Mouse (Mus musculus) adrenal gland, postnatal 25 days (tissue): ENCODE data around the gene Efna4. TPM values are rescaled to one million over a fixed set of nuclear protein-coding genes. Genes with fewer than 3 reads are reported as not detected.

Experiments
- DNase-seq: peaks from one replicate; pipeline ENCODE4 v3.0.0; 2021; ENCODE audit warnings: mixed read lengths
- total RNA-seq: library from RNA; stranded (reverse); gene quantifications from 2 replicates; pipeline ENCODE4 v1.2.3, GENCODE M21; 2021

Gene Efna4
- total RNA-seq, 1 experiment from 2014 or later = 1.7 TPM

DNA sequence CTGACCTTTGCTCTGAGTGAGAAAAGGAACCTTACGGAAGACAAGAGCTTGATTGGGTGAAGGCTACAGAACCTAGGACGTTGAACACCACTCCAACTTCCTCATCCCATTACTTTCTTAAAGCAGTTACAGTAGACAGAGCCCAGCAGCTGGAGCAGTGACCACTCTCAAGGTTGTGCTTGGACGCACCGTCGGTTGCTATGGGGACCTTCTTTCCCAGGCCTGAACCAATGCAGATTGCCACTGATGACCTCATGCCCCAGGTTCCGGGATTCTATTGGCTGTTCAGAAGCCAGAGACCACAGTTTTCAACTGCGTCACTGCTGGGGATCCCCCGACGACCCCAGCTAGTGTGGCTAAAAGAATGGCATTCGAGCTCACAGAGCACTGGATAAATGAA lies 6.9 kb downstream of the Efna4 start:
- peak; percentile 59 for DNase-seq

DNA sequence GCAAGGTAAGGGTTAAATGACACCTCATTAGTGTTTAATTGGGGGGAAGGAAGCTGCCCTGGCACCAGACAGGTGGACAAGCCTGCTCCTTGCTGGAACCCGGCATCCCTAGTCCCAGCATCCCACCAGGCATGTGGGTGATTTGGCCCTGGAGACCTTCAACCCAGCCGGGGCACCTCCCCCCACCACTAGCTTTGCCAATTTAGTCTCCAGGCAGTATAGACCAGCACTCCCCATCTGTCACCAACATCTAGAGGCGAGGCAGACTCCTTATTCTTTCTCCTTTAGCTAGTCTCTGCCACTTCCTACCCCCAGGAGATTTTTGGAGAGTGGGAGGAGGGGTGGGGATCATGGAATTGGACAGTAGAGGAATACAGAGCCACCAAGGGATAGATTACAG lies 7.5 kb downstream of the Efna4 start:
- DNase-seq = no peak

DNA sequence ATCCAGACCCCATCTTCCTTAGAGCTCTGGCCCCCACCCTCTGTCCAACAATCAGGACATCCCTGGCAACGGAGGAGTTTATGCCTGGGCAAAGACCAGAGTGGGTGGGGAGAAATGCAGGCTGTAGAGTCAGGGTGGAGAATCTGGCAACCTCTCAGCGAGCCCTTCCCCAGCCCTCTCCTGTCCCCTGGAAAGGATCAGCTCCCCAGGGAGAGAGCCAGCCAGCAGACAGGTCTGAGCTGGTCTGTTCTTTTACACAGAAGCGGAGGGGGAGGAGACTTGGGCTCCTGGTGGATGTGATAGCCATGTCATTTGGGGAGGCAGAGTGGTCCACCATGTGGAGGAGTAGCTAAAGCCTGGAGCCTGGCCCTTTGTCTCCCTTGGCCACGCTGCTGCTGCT lies 9.2 kb downstream of the Efna4 start:
- DNase-seq = no peak

DNA sequence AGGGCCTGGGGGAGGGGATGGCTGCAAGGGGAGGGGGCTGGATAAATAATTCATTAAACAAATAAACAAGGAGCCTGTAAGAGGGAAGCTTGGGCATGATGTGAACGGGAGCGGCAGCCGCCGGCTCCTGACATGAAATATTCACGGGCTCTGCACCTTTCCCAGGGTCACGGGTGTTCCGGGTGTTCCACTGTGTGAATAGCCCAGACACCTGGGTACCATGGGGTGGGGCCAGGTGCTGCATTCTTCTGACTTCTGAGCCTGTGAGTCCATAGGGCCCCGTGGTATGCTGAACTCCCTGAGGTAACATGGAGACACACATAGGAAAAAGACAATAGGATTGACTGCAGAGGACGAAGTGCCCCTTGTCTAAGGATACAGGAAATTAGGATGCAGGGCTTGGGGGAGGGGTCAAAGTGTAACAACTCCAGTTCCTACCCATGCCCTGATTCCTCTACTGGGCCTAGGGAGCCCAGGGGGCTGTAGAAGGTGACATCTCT lies 10.4 kb downstream of the Efna4 start:
- DNase-seq = no peak

DNA sequence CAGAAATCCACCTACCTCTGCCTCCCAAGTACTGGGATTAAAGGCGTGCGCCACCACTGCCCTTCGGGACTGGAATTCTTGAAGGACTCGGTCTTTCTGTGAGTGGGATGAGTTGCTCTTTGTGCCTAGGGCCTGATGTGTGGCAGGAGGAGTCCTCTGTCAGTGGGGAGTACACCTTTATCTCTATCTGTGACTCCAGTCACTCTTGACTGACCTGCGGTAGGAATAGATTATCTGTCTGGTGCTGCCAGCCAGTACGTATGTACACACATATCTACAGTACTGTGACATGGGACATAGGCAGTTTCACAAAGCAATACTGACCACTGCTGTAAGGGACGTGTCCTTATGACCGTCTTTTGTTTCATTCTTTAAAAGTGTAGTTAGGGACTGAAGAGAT lies 11.9 kb downstream of the Efna4 start:
- DNase-seq = no peak

DNA sequence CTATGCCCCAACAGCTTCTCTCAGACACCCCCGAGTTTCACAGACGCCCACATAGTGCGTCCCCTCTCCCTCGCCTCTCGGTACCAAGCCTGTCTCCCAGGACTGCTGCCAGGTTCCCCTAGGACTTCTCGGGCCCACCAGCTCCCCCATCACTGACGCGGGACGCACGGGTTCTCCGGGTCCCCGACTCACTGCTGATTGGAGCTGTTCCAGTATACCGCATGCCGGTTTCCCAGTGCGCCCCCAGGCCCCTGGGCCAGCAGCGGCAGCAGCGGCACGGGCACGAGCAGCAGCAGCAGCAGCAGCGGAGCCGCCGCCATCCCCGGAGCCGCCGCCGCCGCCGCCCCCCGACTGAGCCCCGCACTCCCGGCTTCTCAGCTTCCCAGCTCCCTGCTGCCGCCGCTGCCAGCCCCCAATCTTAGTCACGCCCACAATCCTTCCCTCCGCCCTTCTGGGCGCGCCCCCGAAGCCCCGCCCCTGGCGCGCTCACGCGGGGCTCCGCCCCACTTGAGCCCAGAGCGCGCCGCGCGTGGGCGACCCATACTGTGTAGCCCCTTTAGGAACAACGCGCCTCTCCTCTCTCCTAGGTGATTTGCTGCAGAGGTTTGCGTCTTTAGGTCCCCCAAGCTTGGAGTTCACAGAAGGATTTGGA lies 15.2 kb downstream of the Efna4 start, which contains the start of gene Efna3:
Gene Efna3 (minus strand): TSS at position 452 of the 652 bp plus-strand sequence.
- peak; percentile 76 for DNase-seq

DNA sequence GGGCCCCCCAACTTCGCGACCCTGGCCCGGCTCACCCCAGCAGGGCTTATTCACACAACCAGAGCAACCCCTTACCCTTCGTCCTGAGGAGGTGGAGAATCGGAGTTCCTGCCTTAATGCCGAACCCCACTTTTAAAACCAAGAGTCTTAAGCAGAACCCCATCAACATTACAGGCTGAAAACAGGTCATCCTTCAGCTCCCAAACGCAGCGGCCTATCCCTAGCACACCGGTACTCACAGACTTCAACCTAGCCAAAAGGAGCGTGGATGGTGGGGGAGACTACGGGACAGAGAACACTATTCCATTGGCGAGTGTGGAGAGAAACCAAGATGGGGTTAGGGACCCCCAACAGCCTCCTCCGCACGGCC lies 15.7 kb downstream of the Efna4 start:
- no peak for DNase-seq

DNA sequence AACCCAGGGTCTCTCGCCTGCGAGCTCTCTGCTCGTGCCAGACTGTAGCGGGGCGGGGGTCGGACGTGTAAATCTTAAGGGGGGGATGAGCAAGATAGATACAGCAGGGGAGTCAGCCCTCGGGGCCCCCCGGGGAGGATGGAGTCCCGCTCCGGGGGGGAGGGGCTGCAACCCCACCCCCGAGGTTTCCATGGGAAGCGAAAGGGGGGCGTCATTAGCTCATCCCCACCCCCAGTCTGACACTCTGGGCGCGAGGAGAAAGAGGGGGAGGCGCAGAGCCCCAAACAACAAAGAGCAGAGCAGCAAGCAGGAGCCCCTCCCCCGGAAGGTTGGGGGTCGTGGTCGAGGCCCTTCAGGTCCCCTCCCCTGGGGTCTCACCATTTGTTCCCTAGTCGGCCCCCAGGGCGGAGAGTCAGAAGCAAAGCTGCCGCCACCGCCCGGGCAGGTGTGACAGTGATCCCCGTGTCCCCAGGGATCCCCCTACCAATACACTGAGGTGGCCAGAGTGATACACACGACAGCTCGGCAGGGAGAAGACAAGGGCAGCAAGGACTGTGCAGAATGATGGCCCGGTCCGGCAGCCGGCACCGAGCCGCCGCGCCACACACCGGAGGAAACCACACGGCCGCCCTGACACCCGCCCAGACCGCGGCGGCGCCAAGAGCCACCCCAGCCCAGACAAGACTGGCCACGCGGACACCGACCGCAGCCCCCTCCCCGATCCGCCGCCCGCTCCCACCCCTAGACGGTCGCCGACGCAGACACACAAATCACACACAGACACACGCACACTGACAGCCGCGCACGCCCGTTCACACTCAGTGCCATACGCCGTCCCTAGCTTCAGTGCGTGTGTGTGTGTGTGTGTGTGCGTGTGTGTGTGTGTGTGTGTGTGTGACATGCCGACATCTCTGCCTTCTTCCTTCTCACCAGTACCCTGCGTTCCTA lies 16.4 kb downstream of the Efna4 start:
- DNase-seq = no peak

DNA sequence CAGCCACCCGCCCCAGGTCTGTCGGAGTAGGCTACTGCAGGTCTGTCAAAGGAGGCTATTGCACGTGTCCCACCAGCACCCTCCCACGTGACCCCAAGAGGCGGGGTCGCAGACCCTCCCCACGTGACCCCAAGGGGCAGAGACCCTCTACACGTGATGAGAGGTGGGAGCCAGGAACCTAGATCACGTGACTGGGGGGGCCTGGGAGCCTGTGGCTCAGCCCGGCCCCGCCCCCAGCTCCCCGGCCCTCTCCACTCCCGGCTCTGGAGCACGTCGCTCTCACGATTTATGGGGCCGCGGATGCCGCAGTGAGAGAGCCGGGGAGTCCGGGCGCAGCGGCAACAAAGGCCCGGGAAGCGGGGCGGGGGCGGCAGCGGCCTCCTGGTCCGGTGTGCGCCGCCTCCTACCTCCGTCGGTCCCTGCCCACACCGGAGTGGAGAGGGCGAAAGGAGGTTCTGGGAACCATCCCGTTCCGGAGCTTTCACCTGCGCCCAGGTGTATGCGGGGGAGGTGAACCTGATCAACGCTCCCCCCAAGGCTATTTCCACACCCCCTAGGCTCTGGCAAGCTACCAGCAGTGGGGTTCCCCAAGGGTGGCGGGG lies 17.1 kb downstream of the Efna4 start:
- peak; percentile 45 for DNase-seq

DNA sequence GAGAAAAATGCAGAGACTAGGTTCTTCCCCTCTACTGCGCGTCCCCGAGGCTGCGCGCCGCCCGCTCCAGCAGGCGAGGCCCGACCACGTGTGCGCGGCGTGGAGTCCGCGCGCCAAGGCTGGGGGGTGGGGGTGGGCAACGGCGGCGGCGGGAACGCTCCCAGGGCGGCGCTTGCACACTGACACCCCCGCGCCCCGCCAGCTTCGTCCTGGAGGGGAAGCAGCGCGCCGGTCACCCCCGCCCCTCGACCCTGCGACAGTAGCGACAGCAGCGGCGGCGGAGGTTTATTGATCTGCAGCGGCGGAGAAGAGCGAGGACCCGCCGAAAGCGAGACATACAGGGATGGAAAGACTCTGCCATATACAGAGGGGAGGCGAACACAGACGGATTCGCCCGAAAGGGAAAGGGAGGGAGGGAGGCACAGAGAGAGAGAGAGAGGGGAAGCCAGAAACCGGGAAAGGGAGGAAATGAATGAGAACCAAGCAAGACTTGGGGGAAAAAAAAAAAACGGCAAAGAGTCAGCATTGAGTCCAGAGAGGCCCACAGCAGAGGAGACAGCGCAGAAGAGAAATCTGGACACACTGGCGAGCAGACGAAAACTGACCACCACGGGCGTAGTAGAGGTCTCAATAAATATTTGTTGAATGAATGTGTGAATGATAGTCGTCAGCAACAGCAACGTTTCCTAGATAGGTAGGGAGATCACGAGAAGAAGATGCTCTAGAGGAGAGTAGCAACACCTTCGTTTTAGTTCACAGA lies 18.1 kb downstream of the Efna4 start:
- no peak for DNase-seq

DNA sequence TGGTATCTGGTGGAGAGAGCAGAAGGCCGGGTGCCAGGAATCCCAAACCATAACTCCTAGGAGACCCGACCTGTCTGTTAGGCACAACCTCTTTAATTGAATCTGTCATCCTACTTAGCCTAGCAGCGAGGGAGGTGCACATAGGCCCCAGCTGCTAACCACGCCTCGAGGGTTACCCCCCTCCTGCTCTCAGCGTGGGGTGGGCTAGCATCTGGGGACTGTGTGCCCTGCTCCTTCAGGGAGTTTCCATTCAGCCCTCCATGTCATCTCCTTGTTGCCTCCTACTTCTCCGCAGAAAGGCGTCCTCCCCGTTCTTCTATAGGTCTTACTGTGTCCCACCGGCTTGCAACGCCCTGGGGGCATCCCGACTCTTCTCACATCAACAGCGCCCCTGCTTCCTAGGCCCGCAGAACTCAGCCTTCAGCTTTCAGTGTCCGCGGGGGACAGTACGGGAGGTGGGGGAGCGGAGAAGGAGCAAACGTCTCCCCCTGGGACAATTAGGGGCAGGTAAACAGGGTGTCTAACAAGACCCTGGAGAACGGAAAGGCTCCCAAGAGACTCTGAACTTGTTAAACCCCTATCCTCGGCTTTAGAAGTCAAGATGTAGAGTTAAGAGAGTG lies 18.7 kb downstream of the Efna4 start:
- DNase-seq = no peak

DNA sequence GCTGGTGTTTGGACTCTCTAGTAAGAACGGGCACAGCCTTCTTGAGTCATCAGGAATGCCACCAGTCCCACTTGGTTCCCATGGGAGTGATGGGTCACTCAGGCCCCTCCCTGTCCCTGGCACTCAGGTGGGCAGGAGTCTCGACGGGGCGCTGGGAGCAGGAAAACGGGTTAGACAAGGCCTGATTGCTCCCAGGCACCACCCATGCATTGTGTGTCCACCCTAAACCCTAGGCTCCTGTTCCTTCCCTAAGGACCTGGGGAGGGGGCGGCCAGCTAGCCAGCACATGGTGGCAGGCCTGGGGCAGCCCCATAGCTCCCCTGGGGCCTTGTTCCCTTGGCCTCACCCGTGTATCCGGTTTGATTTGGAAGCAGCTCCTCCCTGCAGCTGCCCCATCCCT lies 19.5 kb downstream of the Efna4 start:
- DNase-seq = no peak

DNA sequence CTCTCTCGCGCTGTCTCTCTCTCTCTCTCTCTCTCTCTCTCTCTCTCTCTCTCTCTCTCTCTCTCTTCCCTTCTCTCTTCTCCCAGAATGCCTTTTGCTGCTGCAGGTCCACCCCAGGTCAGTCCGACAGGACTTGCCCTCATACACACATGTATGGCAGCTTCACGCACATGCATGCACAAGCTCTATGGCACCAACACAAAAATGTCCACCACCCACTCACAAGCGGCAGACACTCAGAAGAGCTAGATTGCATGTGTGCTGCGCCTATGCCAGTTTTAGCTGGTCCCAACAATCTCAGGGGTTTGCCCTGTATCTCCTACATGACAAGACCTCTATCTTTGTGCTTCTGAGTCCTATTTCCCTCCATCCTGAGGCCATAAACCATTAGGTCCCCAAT lies 20.6 kb downstream of the Efna4 start:
- DNase-seq = no peak

DNA sequence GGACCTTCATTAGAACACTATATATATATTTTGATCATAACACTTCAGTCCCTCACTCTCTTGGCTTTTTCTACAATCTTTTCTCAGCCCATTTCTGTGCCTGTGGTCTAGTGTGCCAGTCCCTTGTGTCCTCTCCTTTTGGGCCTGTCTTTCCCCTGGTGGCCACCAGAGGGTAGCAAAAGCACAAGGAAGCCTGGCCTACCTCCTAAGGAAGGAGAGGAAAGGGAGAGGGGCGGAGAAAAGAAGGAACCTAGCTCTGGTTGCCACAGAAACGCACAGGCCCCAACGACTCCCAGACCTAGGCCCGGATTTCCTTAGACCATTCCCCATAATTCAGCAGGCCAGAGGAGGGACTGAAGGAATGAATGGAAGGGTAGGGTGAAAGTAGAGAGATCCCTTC lies 21.0 kb downstream of the Efna4 start:
- DNase-seq = peak; percentile 78

DNA sequence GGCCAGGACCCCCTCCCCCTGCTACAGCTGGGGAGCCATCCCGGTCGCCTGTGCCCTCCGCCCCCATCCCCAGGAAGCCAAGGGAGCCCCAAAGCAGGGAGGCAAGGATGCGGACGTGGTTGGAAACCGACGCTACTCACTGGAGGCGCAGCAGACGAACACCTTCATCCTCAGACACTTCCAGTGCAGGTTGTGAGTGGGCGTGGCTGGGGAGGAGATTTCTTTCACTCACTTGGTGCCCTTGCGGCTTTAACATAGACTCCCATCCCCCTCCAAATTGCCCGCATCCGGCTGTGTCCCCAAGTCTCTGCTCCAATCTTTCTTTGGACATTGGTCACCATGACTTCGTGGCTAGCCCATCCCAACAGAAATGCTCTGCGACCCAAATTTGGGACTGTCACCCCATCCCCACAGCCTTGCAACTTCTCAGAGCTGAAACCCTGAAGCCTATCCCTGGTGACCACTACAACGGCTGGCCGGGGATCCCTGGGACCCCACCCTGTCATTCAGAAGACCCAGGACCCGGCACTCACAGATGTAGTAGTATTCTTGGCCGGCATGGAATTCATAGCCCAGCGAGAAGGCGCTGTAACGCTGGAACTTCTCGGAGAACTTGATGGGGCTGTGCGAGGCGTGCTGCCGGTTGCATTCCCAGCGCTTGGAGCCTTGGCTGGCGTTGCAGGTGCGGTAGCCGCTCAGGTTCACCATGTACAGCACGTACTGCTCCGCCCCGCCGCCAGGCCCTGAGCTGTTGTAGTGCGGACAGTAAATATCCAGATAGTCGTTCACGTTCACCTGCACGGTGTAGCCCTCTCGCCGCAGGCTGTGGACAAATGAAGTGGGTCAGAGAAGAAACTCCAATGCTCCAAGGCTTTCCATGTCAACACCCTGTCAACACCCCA lies 21.6 kb downstream of the Efna4 start:
- no peak for DNase-seq

DNA sequence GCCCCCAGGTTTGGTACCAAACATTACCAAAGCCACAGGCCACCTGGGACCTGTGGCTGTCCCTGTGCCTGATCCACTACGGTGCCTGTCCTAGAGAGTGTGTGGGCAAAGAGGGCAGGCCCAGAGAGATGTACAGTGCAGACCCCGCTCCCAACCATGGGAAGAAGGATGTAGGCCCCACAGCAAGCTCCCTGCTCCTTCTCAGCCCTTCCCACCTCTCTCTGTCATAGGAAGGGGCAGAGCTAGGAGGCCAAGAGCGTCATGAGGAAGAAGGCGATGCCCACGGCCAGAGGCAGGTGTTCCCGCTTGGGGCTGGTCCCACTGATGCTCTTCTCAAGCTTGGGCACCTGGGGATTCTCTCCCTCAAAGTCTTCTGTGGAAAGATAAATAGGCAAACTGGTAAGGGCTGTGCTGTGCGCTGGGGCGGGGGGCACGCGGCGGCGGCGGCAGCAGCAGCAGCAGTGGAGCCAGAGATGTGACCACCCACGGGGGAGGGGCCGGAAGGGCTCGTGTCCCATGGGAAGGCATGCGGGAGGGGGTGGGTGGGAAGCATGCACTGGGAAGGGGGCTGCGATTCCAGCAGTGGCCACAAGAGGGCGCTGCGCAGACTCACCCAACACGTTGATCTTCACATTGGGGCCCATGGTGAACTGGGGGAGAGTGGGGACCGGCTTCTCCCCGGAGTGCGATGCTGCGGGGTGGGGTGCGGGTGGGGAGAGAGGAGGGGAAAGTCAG lies 22.5 kb downstream of the Efna4 start:
- DNase-seq = peak; percentile 78

DNA sequence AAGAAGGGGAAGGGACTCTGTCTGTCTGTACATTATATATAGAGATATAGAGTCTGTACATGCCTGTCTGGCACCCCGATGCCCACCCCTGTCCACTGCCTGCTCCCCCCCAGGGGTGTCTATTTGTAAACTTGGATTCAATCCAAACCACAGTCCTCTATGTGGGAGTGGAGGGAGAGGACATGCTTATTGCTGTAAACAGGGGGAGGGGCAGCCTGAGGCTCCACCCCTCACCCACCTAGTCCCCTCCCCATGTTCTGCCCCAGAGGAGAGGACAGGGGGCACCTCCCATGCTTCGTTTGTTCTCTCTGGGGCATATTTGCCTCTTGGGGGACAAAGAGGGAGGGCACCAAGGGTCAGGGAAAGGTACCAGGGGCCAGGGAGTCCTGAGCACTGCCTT lies 23.0 kb downstream of the Efna4 start:
- DNase-seq = no peak

DNA sequence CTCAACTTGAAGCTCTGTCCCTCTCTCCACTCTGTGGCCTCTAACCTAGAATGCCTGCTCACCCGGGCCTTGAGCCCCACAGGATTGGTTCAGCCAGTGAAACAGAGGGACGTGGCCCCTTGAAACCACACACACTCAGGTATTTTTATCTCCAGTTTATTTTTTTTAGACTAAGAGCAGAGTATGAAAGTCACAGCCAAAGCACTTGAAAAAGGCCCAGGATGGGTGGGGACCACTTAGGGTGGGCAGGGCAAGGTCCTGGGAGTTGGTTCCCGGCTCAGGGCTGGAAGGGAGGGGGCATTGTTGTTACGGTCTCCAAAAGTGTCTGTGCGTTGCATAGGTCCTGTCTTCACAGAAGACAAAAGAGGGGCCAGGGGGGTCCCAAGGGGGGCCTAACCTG lies 23.5 kb downstream of the Efna4 start:
- no peak for DNase-seq

DNA sequence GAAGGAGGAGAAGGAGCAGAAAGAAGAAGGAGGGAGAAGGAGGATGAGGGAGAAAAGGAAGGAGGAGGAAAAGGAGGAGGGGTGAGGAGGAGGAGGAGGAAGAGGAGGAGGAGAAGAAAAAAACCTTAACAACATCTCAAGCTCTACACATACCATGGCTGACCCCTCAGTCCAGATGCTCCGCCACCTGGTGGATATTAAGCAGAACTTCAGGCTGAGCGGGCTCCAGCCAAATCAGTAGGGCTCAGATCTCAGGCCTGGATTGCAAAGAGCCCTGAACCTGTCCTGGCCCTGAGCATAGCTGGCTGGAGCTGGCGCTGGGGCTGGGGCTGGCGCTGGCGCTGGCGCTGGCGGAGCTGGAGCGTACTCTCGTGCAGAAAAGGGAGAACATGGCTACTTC lies 29.7 kb downstream of the Efna4 start:
- DNase-seq = peak; percentile 62
